Mouse (Mus musculus): ENCODE measurements around the gene Elf4. TPM values are rescaled to one million over a fixed set of nuclear protein-coding genes. Genes with fewer than 3 reads are reported as not detected.
"Not testable (repeated sequence)": the region's sequence is repeated elsewhere in the genome, so short reads cannot be mapped to it uniquely, and the experiment has no call there.

The Elf4 gene
- total RNA-seq, 2 experiments from 2014 or later: 1.6 to 2.1 TPM

DNA sequence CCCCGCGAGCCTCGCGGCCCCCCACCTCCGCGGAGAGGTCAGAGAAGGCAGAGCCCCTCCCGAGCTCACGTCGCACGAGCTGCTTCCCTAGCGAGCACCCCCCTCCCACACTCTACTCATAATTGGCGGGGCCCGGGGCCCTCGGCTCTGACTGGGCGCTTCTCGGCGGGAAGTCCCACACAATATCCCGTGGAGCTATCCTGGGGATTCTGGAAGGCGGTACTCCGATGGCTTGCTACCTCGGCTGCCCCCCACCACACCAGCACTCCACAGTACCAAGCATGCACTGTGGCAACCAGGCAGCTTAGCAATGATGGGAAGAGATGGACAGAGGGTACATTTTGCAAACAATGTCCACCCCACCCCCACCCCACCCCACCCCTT is 8.4 kb downstream of the Elf4 start:
- intact Hi-C loops (cut with DNase I): no loop called here
- H3K27ac ChIP-seq: peak overlapping the region; percentile 87

DNA sequence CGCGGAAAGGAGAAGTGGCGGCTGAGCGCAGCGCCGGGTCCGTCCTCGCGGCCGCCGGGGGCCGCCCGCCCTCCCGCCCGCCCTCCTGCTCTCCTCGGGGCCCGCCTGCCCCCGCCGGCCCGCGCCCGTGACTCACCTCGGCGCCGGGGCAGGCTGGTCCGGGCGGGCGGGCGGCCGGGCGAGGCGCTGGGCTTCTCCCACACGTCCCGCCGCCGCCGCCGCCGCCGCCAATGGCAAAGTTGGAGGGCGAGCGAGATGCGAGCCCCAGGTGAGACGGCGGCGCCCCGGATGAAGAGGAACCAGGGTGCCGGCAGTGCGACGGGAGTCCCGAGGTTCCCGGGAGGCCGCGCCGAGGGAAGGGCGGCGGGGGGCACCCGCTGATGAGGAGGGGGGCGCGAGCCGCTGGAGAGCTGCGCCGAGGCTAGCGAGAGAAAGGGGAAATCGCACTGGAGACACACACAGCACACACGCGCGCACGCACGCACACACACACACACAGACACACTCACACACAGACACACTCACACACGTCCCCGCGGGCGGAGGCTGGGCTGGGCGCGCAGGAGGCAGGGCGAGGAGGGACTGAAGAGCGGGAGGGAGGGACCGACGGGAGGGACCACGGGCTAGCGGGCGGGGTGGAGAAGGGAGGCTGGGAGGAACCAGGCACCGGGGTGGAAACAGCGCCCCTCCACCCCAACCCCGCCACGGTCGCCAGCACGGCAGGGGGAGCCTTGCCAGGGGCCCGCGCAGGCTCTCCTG is 9.0 kb downstream of the Elf4 start:
- intact Hi-C loops (cut with DNase I): no loop called here
- H3K27ac ChIP-seq: peak overlapping the region; percentile 87
- peak; percentile 84 for DNase-seq
- peak overlapping the region; percentile 77 for H3K4me3 ChIP-seq
- TF ChIP-seq CTCF (IDR thresholded peaks at IDR 0.05): peak; percentile 9; the same call in 1 of the 2 replicates

More for the DNA sequence above, 8.4 kb downstream of the Elf4 start:
- TF ChIP-seq CTCF (IDR thresholded peaks at IDR 0.05): no peak
- DNase-seq: no peak
- H3K4me3 ChIP-seq: peak overlapping the region; percentile 77

DNA sequence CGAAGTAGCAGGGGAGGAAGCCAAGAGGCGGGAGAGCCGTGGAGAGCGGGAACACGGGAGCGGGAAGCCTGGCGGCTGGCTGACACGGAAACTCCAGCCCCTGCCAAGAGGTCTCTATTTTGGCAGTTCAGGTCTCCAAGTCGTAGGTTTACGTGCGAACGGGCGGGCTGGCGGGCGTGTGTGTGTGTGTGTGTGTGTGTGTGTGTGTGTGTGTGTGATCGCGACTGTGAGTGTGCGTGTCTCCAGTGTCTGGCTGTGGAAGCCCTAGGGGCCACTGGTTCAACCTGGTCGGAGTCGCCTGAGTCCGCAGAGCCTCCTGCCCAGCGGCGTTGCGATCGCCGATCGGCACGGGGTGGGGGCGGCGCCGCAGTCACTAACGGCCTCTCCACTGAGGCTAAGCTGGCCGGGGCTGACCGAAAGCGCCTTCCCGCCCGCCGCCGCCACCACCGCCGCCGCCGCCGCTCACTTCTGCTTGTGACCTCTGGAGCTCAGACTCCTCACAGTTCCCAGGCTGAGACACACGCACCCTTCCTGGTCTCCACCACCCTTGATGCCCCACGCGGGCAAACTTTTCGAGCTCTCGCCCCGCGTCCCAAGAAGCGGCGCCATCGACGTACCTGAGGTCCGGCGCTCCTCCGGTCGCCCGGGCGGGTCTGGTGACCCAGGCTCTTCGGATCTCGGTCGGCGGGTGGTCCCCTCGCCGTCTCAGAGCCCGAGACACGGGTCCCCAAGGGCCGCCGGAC is 9.8 kb downstream of the Elf4 start:
- Histone ChIP-seq H3K4me3 (peak overlapping the region; percentile 77), H3K27ac (peak overlapping the region; percentile 82)
- intact Hi-C loops (cut with DNase I): no loop called here
- peak; percentile 41 for DNase-seq
- no peak for TF ChIP-seq CTCF (IDR thresholded peaks at IDR 0.05)

DNA sequence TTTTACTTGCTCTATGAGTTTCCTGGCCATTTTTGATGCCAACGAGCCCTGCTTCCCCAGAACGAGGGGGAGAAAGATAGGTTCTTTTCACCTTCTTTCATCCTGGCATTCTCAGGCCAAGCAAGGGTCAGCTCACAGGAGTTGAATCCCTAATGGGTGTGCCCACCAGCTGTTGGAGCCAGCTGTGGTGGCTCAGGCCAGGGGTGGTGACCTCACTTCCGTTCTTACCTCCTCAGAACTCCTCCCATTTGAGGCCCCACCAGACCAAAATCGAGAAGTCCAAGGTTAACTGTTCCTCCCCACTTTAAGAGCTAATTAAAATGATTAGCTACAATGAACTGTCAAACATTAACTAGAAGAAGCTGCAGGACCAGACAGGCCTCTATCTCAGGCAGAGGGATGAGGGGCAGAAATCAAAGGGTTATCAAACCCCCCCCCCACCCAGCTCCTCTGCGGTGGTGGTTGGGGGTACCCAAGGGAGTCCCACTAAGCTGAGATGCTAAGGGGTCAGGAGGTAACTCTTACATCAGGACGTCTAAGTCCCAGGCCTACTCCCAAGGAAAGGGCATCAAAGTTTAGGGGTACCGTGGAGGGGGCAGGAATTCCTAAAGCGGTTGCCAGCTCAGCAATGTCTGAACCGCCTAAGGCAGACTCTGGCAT is 10.6 kb downstream of the Elf4 start:
- Histone ChIP-seq H3K4me3 (peak overlapping the region; percentile 77), H3K27ac (peak overlapping the region; percentile 31)
- TF ChIP-seq CTCF (IDR thresholded peaks at IDR 0.05): no peak
- intact Hi-C loops (cut with DNase I): no loop called here
- DNase-seq: peak; percentile 50

DNA sequence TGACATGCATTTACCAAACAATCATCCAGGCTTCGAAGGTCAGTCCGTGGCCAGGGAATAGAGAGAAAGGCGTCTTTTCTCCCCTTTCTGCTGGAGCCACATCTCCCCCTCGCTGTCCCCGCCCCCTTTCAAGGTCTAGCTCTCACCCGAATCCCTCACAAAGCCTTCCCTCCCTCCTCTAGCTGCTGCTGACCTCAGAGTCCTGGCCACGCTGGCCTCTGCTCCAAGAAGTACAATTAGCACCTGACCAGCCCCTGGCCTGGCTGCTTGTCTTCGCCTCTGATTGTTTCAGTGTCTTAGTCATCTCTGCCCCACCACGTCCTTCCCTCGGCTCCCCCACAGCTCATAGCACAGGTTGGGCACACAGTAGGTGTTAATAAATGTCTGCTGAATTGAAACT is 13.3 kb downstream of the Elf4 start:
- Histone ChIP-seq H3K27ac (no peak overlapping the region), H3K4me3 (no peak overlapping the region)
- DNase-seq: no peak
- no peak for TF ChIP-seq CTCF (IDR thresholded peaks at IDR 0.05)
- intact Hi-C loops (cut with DNase I): no loop called here

DNA sequence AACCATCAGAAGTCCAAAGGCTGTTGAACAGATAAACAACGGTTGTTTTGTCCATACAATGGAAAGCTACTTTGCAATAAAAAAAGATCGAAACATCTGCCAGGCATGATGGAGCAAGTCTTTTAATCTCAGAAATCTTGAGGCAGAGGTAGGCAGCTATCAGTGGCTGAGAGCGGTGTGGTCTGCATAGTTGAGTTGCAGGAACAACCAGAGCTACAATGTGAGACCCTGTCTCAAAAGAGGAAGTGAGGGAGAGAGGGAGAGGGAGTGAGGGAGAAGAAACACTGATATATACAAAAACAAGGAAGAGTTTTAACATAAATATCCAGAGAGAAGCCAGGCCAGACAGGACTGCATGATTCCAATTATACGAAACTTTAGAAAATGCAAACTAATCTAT is 18.3 kb downstream of the Elf4 start:
- no peak overlapping the region for H3K4me3 ChIP-seq

DNA sequence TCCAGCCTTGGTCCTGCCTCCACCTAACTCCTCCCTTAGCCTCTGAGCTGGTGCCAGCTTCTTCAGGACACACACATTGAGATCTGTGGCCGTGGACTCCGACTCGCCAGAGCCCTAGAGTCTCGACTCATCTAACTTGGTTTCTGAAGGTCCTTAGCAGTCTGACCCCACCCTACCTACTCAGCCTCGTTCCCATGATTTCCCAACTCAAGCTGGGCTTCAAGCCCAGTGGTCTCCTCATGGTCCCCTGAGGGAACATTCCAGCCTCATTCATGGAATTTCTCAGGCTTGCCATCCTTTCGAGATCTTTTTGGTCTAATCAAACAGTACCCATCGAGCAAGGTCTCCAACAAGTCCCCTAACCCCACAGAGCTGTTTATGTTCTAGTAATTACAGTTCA is 21.0 kb downstream of the Elf4 start:
- no peak overlapping the region for H3K4me3 ChIP-seq
- intact Hi-C loops (cut with DNase I): no loop called here
- DNase-seq: peak; percentile 45
- TF ChIP-seq CTCF (IDR thresholded peaks at IDR 0.05): no peak
- H3K27ac ChIP-seq: peak overlapping the region; percentile 40; the same call in 1 of the 2 replicates

More for the DNA sequence above, 18.3 kb downstream of the Elf4 start:
- TF ChIP-seq CTCF (IDR thresholded peaks at IDR 0.05): no peak
- intact Hi-C loops (cut with DNase I): no loop called here
- no peak overlapping the region for H3K27ac ChIP-seq
- no peak for DNase-seq

DNA sequence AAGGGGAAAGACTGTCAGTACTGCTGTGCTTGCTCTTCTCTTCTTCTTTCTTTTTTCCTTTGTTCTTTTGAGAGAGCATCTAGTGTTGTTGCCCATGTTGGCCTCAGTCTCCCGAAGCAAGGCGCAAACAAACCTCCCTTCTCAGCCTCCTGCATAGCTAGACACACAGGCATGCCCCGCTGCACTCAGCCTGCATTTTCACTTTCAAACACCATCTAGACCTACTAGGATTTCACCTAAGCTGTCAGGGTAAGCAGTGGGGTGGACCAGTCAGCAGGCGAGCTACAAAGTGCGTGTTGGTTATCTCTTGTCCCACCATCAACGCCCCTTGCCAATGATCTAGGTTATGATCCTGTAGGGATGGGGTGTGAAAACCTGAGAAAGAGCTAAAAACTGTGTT is 21.4 kb downstream of the Elf4 start:
- intact Hi-C loops (cut with DNase I): no loop called here
- H3K4me3 ChIP-seq: no peak overlapping the region
- TF ChIP-seq CTCF (IDR thresholded peaks at IDR 0.05): no peak
- DNase-seq: no peak
- peak overlapping the region; percentile 40; the same call in 1 of the 2 replicates for H3K27ac ChIP-seq

DNA sequence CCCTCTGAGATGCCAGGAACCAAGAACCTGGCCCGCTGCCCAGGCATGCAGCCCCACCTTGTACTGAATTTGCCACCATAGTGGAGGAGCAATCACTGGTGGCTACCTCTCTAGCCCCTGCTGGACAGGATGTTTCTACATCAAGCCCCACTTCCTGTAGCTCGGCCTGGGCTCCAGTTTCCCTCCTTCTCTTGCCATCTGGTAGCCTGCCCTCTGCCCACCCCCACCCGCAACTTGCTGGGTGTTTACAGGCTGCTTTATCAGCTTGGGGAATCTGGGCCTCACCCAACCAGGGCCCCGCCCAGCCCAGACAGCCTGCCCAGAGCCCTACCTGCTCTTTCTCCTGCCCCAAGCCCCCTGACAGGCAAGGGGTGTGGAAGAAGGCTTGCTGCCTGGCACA is 23.9 kb downstream of the Elf4 start:
- TF ChIP-seq CTCF (IDR thresholded peaks at IDR 0.05): no peak
- intact Hi-C loops (cut with DNase I): no loop called here
- H3K27ac ChIP-seq: peak overlapping the region; percentile 40
- no peak overlapping the region for H3K4me3 ChIP-seq
- peak; percentile 22 for DNase-seq

DNA sequence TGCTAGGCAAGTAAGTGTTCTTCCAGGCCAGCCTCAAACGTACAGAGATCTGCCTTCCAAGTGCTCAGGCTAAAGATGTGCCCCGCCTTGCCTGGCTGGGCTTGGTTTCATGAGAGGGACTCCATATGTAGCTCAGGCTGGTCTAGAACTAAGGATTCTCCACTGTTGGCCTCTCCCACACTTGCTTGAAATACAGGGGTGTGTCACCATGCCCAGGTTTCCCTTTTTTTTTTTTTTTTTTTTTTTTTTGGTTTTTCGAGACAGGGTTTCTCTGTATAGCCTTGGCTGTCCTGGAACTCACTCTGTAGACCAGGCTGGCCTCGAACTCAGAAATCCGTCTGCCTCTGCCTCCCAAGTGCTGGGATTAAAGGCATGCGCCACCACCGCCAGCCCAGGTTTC is 26.9 kb downstream of the Elf4 start:
- peak overlapping the region; percentile 8; the same call in 1 of the 2 replicates for H3K27ac ChIP-seq
- H3K4me3 ChIP-seq; DNase-seq; intact Hi-C loops (cut with DNase I): not testable (repeated sequence)

DNA sequence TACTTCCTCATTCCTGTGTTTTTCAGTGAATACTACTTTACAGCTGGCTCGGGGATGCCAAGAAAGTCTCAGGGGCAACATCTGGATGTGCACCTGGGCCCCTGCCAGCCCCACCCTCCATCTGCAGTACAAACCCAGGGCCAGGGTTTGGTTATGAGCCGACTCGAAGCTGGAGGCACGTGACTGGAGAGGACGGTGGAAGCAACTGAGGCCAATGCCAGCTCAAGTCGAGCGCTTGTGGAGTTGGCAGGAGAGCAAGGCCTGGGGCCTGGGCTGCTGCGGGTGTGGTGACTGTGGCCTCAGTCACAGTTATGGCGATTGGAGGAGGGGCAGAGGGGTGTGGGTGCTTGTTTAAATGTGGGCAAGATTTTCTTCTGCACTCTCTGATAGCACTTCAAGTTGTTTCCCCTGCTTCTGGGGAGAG is 27.4 kb downstream of the Elf4 start:
- intact Hi-C loops (cut with DNase I): no loop called here
- no peak overlapping the region for H3K4me3 ChIP-seq
- DNase-seq: peak; percentile 60
- peak overlapping the region; percentile 8; the same call in 1 of the 2 replicates for H3K27ac ChIP-seq
- no peak for TF ChIP-seq CTCF (IDR thresholded peaks at IDR 0.05)

DNA sequence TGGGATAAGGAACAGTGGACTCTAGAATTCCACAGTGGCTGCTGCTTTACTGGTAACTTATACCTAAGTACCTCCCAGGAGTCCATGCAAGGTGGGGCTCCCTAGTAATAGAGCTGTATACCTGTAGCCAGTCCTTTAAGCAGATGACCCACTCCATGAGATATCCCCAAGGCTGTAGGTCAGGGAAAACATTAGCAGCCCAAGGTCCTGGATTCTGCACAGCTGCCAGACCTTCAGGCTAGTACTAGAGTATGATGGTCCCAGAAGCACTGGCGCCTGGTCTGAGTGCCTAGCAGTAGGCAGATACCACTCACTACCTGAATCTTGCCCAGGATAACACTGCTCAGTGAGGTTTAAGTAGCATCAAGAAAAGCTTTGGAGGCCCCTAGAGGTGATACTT is 28.7 kb downstream of the Elf4 start:
- DNase-seq: no peak
- no peak for TF ChIP-seq CTCF (IDR thresholded peaks at IDR 0.05)
- intact Hi-C loops (cut with DNase I): no loop called here
- H3K4me3 ChIP-seq: no peak overlapping the region
- no peak overlapping the region for H3K27ac ChIP-seq

DNA sequence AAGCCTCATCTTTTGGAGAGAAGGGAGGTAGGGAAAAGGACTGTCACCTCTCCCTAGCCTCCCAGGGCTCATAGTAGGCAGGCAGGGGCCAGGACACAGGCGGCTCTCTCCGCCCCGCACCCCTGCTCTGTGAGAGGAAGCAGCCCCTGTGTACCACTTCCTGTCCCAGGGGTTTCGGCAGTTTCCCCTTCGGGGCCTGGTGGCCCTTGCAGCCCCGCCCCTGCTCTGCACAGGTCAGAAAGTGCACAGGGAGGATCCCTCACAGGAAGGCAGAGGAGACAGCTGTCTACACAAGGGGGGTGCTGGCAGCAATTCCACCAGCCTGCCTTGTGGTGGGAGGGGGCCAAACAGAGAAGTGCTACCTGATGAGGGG is 29.4 kb downstream of the Elf4 start:
- intact Hi-C loops (cut with DNase I): no loop called here
- no peak overlapping the region for H3K4me3 ChIP-seq
- TF ChIP-seq CTCF (IDR thresholded peaks at IDR 0.05): no peak
- peak; percentile 32 for DNase-seq
- H3K27ac ChIP-seq: no peak overlapping the region
